Mouse (Mus musculus): ENCODE measurements around the gene Clasp1. TPM values are rescaled to one million over a fixed set of nuclear protein-coding genes. Genes with fewer than 3 reads are reported as not detected.

The Clasp1 gene
- polyA plus RNA-seq, 1 experiment: 22.3 TPM

GRCm38 (mm10) chr1:118421149-118421548, 32.3 kb downstream of the Clasp1 start:
- H3K27ac ChIP-seq (ENCODE audit: insufficient read depth, low read depth, low read length): no peak overlapping the region
- peaks cover 11% of the 10 kb centered on the region for H3K4me1 ChIP-seq (ENCODE audit: control insufficient read depth, insufficient read depth, low read length)
- TF ChIP-seq CTCF (IDR thresholded peaks at IDR 0.05; ENCODE audit: low read depth, low read length): no peak
- TF ChIP-seq POLR2A (IDR thresholded peaks at IDR 0.05; ENCODE audit: borderline replicate concordance, low read depth, low read length): no peak
- H3K4me3 ChIP-seq (ENCODE audit: insufficient read depth, low read length): no peak overlapping the region

- TF ChIP-seq CTCF (IDR thresholded peaks at IDR 0.05; ENCODE audit: low read depth, low read length) (no peak), POLR2A (IDR thresholded peaks at IDR 0.05; ENCODE audit: borderline replicate concordance, low read depth, low read length) (no peak)
- H3K27ac ChIP-seq (ENCODE audit: insufficient read depth, low read depth, low read length): no peak overlapping the region
- H3K4me1 ChIP-seq (ENCODE audit: control insufficient read depth, insufficient read depth, low read length): peaks cover 17% of the 10 kb centered on the region
- H3K4me3 ChIP-seq (ENCODE audit: insufficient read depth, low read length): no peak overlapping the region
These were observed 34.0 kb downstream of the Clasp1 start for GRCm38 (mm10) chr1:118422812-118423211.

GRCm38 (mm10) chr1:118425982-118426381, 37.1 kb downstream of the Clasp1 start:
- no peak overlapping the region for H3K4me3 ChIP-seq (ENCODE audit: insufficient read depth, low read length)
- no peak for TF ChIP-seq POLR2A (IDR thresholded peaks at IDR 0.05; ENCODE audit: borderline replicate concordance, low read depth, low read length)
- TF ChIP-seq CTCF (IDR thresholded peaks at IDR 0.05; ENCODE audit: low read depth, low read length): no peak
- H3K27ac ChIP-seq (ENCODE audit: insufficient read depth, low read depth, low read length): no peak overlapping the region
- H3K4me1 ChIP-seq (ENCODE audit: control insufficient read depth, insufficient read depth, low read length): peaks cover 22% of the 10 kb centered on the region

GRCm38 (mm10) chr1:118428354-118429084, 39.7 kb downstream of the Clasp1 start:
- Histone ChIP-seq H3K4me1 (ENCODE audit: control insufficient read depth, insufficient read depth, low read length) (peaks cover 22% of the 10 kb centered on the region), H3K27ac (ENCODE audit: insufficient read depth, low read depth, low read length) (no peak overlapping the region), H3K4me3 (ENCODE audit: insufficient read depth, low read length) (no peak overlapping the region)
- no peak for TF ChIP-seq POLR2A (IDR thresholded peaks at IDR 0.05; ENCODE audit: borderline replicate concordance, low read depth, low read length)
- no peak for TF ChIP-seq CTCF (IDR thresholded peaks at IDR 0.05; ENCODE audit: low read depth, low read length)

- no peak for TF ChIP-seq POLR2A (IDR thresholded peaks at IDR 0.05; ENCODE audit: borderline replicate concordance, low read depth, low read length)
- no peak for TF ChIP-seq CTCF (IDR thresholded peaks at IDR 0.05; ENCODE audit: low read depth, low read length)
- no peak overlapping the region for H3K27ac ChIP-seq (ENCODE audit: insufficient read depth, low read depth, low read length)
- peaks cover 14% of the 10 kb centered on the region for H3K4me1 ChIP-seq (ENCODE audit: control insufficient read depth, insufficient read depth, low read length)
These were observed 42.7 kb downstream of the Clasp1 start for GRCm38 (mm10) chr1:118431548-118431947.

GRCm38 (mm10) chr1:118435001-118435473, 46.2 kb downstream of the Clasp1 start:
- TF ChIP-seq POLR2A (IDR thresholded peaks at IDR 0.05; ENCODE audit: borderline replicate concordance, low read depth, low read length): no peak
- Histone ChIP-seq H3K27ac (ENCODE audit: insufficient read depth, low read depth, low read length) (no peak overlapping the region), H3K4me3 (ENCODE audit: insufficient read depth, low read length) (no peak overlapping the region)

More at GRCm38 (mm10) chr1:118431548-118431947, 42.7 kb downstream of the Clasp1 start:
- H3K4me3 ChIP-seq (ENCODE audit: insufficient read depth, low read length): no peak overlapping the region

GRCm38 (mm10) chr1:118437856-118438255, 49.0 kb downstream of the Clasp1 start:
- no peak for TF ChIP-seq POLR2A (IDR thresholded peaks at IDR 0.05; ENCODE audit: borderline replicate concordance, low read depth, low read length)
- no peak for TF ChIP-seq CTCF (IDR thresholded peaks at IDR 0.05; ENCODE audit: low read depth, low read length)
- Histone ChIP-seq H3K4me3 (ENCODE audit: insufficient read depth, low read length) (no peak overlapping the region), H3K27ac (ENCODE audit: insufficient read depth, low read depth, low read length) (no peak overlapping the region), H3K4me1 (ENCODE audit: control insufficient read depth, insufficient read depth, low read length) (no peaks in the 10 kb centered on the region)

More at GRCm38 (mm10) chr1:118435001-118435473, 46.2 kb downstream of the Clasp1 start:
- H3K4me1 ChIP-seq (ENCODE audit: control insufficient read depth, insufficient read depth, low read length): no peaks in the 10 kb centered on the region

- no peak for TF ChIP-seq POLR2A (IDR thresholded peaks at IDR 0.05; ENCODE audit: borderline replicate concordance, low read depth, low read length)
These were observed 49.5 kb downstream of the Clasp1 start for GRCm38 (mm10) chr1:118438332-118438731.

GRCm38 (mm10) chr1:118440547-118440946, 51.7 kb downstream of the Clasp1 start:
- TF ChIP-seq POLR2A (IDR thresholded peaks at IDR 0.05; ENCODE audit: borderline replicate concordance, low read depth, low read length): no peak
- no peak for TF ChIP-seq CTCF (IDR thresholded peaks at IDR 0.05; ENCODE audit: low read depth, low read length)

More at GRCm38 (mm10) chr1:118438332-118438731, 49.5 kb downstream of the Clasp1 start:
- no peak overlapping the region for H3K27ac ChIP-seq (ENCODE audit: insufficient read depth, low read depth, low read length)
- no peak overlapping the region for H3K4me3 ChIP-seq (ENCODE audit: insufficient read depth, low read length)
- no peaks in the 10 kb centered on the region for H3K4me1 ChIP-seq (ENCODE audit: control insufficient read depth, insufficient read depth, low read length)

GRCm38 (mm10) chr1:118444420-118444819, 55.6 kb downstream of the Clasp1 start:
- H3K4me3 ChIP-seq (ENCODE audit: insufficient read depth, low read length): no peak overlapping the region
- no peak overlapping the region for H3K27ac ChIP-seq (ENCODE audit: insufficient read depth, low read depth, low read length)
- peaks cover 20% of the 10 kb centered on the region for H3K4me1 ChIP-seq (ENCODE audit: control insufficient read depth, insufficient read depth, low read length)
- TF ChIP-seq CTCF (IDR thresholded peaks at IDR 0.05; ENCODE audit: low read depth, low read length) (no peak), POLR2A (IDR thresholded peaks at IDR 0.05; ENCODE audit: borderline replicate concordance, low read depth, low read length) (no peak)

More at GRCm38 (mm10) chr1:118440547-118440946, 51.7 kb downstream of the Clasp1 start:
- H3K4me3 ChIP-seq (ENCODE audit: insufficient read depth, low read length): no peak overlapping the region
- H3K27ac ChIP-seq (ENCODE audit: insufficient read depth, low read depth, low read length): no peak overlapping the region
- H3K4me1 ChIP-seq (ENCODE audit: control insufficient read depth, insufficient read depth, low read length): no peaks in the 10 kb centered on the region
